Mouse (Mus musculus) kidney, adult 2 months (tissue): Measurements from ENCODE around the gene Psmd9. TPM values are rescaled to one million over a fixed set of nuclear protein-coding genes. Genes with fewer than 3 reads are reported as not detected.

ENCODE experiments used
- DNase-seq: peaks from one replicate; pipeline ENCODE4 v3.0.0; 2021
- H3K27ac ChIP-seq: fragments of 200-500 bp; 2 replicates; pipeline ENCODE4 v1.5.1; 2012; ENCODE audit warnings: low read depth, low read length, control low read depth, inconsistent platforms; ENCODE audit not compliant: insufficient read depth
- H3K27me3 ChIP-seq: fragments of 200-500 bp; replicated peaks from 2 replicates; pipeline ENCODE4 v1.6.1; 2012; ENCODE audit warnings: mild to moderate bottlenecking, moderate library complexity, low read length, inconsistent platforms; ENCODE audit not compliant: control insufficient read depth, insufficient read depth
- H3K36me3 ChIP-seq: fragments of 200-500 bp; 2 replicates; pipeline ENCODE4 v1.6.1; 2012; ENCODE audit warnings: mild to moderate bottlenecking, moderate library complexity, low read length, inconsistent platforms; ENCODE audit not compliant: control insufficient read depth, insufficient read depth
- H3K4me1 ChIP-seq: fragments of 200-500 bp; 2 replicates; pipeline ENCODE4 v1.6.1; 2011; ENCODE audit warnings: low read length; ENCODE audit not compliant: control insufficient read depth, insufficient read depth
- H3K4me3 ChIP-seq: fragments of 200-500 bp; 2 replicates; pipeline ENCODE4 v1.5.1; 2011; ENCODE audit warnings: mild to moderate bottlenecking, low read depth, low read length, control low read depth; ENCODE audit not compliant: insufficient read depth
- CTCF ChIP-seq: fragments of 200-500 bp; conservative IDR thresholded peaks from 2 replicates; pipeline ENCODE4 v1.5.1; 2011; ENCODE audit warnings: low read depth, mild to moderate bottlenecking, control low read depth, low read length, moderate library complexity, mixed read lengths; ENCODE audit not compliant: insufficient read depth, insufficient read length
- POLR2A ChIP-seq: fragments of 200-500 bp; IDR thresholded peaks from one replicate; pipeline ENCODE4 v1.6.1; 2011; ENCODE audit warnings: low read depth, low read length, control low read depth
- WGBS: fragments of 180-500 bp; shearing (Covaris S2); methylation state at CpG from one replicate; pipeline ENCODE4 v1.1.7; 2018; 5-methylcytosine and 5-hydroxymethylcytosine counted together
- polyA plus RNA-seq: library from polyadenylated mRNA; depleted of rRNA; stranded (reverse); fragments of >200 nt; gene quantifications from 2 replicates; pipeline ENCODE4 v1.2.3, GENCODE M21; 2012

Psmd9 gene
- polyA plus RNA-seq, 1 experiment, result 35.1 TPM

DNA sequence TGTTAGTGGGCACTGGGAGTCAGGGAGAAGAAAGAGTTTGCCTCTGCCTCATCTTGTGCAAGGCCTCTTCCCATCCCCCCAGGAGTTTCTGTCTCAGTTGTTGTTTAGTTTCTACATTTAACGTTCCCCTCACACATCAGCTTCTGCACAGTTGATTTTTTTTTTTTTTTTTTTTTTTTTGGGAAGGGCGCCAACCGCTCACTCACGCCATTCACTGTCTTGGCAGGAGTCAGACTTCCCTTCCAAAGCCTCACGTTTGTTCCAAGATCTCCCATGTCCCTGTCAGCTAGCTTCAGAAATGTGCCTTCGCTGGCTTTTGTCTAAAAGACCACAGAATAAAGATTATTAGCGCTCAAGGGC, 108.1 kb downstream of the Psmd9 start:
- Histone ChIP-seq H3K4me3 (no peak overlapping the region), H3K27ac (no peak overlapping the region), H3K4me1 (no peaks in the 10 kb centered on the region), H3K27me3 (no peaks in the 10 kb centered on the region), H3K36me3 (no peaks in the 10 kb centered on the region)
- TF ChIP-seq CTCF (no peak), POLR2A (no peak)
- no peak for DNase-seq
- WGBS, result 56% methylated on average over 7 of the region's 7 CpGs

DNA sequence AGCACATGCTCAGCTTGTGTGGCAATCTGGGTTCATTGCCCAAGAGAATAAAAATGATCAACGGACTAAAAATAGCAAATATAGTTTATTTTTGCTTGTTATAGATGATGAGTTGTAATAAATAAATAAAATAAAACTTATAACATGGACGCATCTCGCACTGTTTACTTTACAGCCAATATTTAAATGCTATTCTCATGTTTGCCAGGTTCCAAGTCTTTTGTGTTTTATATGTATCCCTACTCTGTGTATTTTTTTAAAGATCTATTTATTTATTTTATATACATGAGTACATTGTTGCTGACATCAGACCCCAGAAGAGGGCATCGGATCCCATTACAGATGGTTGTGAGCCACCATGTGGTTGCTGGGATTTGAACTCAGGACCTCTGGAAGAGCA, 108.5 kb downstream of the Psmd9 start:
- H3K36me3 ChIP-seq, result no peaks in the 10 kb centered on the region
- TF ChIP-seq CTCF, result no peak
- TF ChIP-seq POLR2A, result no peak
- no peak overlapping the region for H3K4me3 ChIP-seq
- H3K27me3 ChIP-seq, result no peaks in the 10 kb centered on the region
- H3K27ac ChIP-seq, result no peak overlapping the region
- 88% methylated on average over 4 of the region's 4 CpGs for WGBS
- no peak for DNase-seq
- no peaks in the 10 kb centered on the region for H3K4me1 ChIP-seq

DNA sequence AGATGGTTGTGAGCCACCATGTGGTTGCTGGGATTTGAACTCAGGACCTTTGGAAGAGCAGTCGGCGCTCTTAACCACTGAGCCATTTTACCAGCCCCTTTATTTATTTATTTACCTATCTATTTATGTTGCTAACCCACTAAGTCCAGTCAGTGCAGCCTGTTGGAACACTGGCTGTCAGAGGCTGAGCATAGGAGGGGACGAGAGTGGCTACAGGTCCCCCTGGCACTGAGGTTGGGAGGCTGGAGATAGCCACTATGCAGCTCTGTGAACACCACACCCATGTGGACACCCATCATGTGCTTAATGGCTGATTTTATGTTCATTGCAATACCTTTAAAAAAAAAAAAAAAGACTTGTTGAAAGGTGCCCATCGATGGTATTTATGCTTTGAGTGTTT, 110.0 kb downstream of the Psmd9 start:
- 91% methylated on average over 4 of the region's 4 CpGs for WGBS
- TF ChIP-seq POLR2A (no peak), CTCF (no peak)
- no peaks in the 10 kb centered on the region for H3K27me3 ChIP-seq
- H3K27ac ChIP-seq, result no peak overlapping the region
- DNase-seq, result no peak
- H3K4me1 ChIP-seq, result no peaks in the 10 kb centered on the region
- no peak overlapping the region for H3K4me3 ChIP-seq
- H3K36me3 ChIP-seq, result no peaks in the 10 kb centered on the region

- Histone ChIP-seq H3K36me3 (no peaks in the 10 kb centered on the region), H3K4me1 (no peaks in the 10 kb centered on the region), H3K4me3 (no peak overlapping the region), H3K27me3 (no peaks in the 10 kb centered on the region), H3K27ac (no peak overlapping the region)
- TF ChIP-seq CTCF, result no peak
- TF ChIP-seq POLR2A, result no peak
- 76% methylated on average over 9 of the region's 9 CpGs for WGBS
- DNase-seq, result no peak
Measured at GRCm38 (mm10) chr5:123281336-123282136, 112.3 kb downstream of the Psmd9 start.

DNA sequence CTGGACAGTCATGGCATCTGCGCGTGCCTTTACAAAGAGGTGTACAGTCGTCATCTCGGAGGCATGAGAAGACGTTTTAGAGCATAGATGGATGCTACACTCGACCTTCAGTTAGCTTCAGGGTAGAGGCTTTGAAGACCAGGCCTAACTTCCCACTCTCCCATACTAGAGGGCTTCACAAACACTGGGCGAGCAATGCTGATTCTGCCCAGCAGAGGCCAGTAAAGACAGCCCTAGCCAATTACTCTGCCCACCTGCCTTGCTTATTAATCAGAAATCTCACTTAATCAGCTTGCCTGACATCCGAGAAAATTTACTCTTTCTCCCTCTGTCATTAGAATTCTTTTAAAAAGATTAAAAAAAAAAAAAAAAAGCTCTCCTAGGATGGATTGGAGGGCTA, 116.0 kb downstream of the Psmd9 start:
- 42% methylated on average over 8 of the region's 8 CpGs for WGBS
- TF ChIP-seq CTCF, result peak; percentile 66; the same call in 1 of the 2 replicates
- TF ChIP-seq POLR2A, result no peak
- H3K27ac ChIP-seq, result no peak overlapping the region
- no peaks in the 10 kb centered on the region for H3K27me3 ChIP-seq
- DNase-seq, result peak; percentile 56
- H3K4me3 ChIP-seq, result no peak overlapping the region
- H3K36me3 ChIP-seq, result no peaks in the 10 kb centered on the region
- H3K4me1 ChIP-seq, result no peaks in the 10 kb centered on the region

GRCm38 (mm10) chr5:123288079-123288478, 118.9 kb downstream of the Psmd9 start:
- TF ChIP-seq POLR2A, result no peak
- TF ChIP-seq CTCF, result peak; percentile 30; the same call in 1 of the 2 replicates

GRCm38 (mm10) chr5:123294653-123295052, 125.4 kb downstream of the Psmd9 start:
- TF ChIP-seq CTCF, result no peak
- no peak overlapping the region for H3K27ac ChIP-seq
- DNase-seq, result no peak
- no peak overlapping the region for H3K4me3 ChIP-seq
- H3K4me1 ChIP-seq, result no peaks in the 10 kb centered on the region
- WGBS, result 59% methylated on average over 9 of the region's 9 CpGs
- no peaks in the 10 kb centered on the region for H3K36me3 ChIP-seq
- no peaks in the 10 kb centered on the region for H3K27me3 ChIP-seq

More at GRCm38 (mm10) chr5:123288079-123288478, 118.9 kb downstream of the Psmd9 start:
- Histone ChIP-seq H3K4me1 (no peaks in the 10 kb centered on the region), H3K36me3 (no peaks in the 10 kb centered on the region), H3K27me3 (no peaks in the 10 kb centered on the region), H3K4me3 (no peak overlapping the region), H3K27ac (no peak overlapping the region)
- no peak for DNase-seq
- WGBS, result 88% methylated on average over 5 of the region's 5 CpGs
